Mouse (Mus musculus) ovary, postnatal 10 days (tissue): Measurements from ENCODE around the gene Bckdk.
A peak's percentile ranks its signal among the peaks of the same experiment; 100 is the strongest.
"Not testable (repeated sequence)": the region's sequence is repeated elsewhere in the genome, so short reads cannot be mapped to it uniquely, and the experiment has no call there.

ENCODE experiments used
- DNase-seq: peaks from one replicate; pipeline ENCODE4 v3.0.0; 2022; ENCODE audit warnings: low spot score

The Bckdk gene

DNA sequence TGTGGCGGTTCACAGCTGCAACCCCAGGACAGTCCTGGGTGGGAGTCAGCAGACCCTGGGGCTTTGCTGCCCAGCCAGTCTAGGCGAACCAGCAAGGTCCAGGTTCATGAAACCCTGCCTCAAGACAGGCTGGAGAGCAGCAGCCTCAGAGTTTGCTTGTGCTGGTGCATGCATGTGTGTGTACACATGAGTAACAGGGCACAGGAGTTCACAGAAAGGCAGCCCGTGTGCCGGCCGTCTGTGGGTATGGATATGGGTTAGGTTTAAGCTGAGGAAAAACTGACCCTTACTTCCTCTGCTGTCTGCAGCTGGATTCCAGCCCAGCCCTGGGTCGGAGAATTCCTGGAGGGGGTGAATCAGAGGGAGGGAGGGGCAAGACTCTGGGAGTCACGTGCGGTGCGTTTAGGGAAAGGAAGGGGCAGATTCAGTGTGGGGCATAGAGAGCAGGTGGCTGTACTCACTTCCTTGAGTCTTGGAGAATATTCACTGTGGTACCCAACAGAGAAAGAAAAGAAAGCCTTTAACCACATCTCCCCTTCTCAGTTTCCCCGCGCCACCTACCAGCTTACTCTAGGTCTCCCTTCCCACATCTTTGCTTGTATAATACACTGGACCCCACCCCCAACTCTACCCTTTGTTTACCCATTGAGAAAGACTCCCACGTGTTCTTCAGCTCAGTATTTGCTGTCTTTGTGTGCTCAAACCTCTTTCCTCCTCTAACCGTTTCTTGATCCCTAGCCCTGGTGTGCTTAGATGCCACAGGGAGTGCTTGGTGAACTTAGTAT is 27.7 kb downstream of the Bckdk start:
- no peak for DNase-seq

- DNase-seq: no peak
These were observed 28.6 kb downstream of the Bckdk start for GRCm38 (mm10) chr7:127932273-127933031.

DNA sequence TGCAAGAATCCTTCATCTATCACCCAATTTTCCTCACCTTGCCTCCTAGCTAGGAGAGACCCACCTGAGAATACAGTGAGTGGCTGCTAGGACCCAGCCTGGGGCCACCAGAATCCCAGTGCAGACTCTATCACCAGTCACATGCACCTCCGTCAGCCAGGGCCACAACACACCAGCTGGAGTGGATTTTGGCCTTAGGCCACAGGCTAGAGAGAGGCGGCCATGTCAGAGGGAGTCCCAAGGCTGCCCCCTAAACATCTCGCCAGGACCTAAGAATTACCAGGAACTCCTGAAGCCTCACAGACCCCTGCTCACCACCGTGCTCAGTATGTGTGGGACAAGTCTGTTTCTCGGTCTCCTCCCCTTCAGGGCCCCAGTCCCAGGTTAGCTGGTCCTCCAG is 30.2 kb downstream of the Bckdk start:
- no peak for DNase-seq

DNA sequence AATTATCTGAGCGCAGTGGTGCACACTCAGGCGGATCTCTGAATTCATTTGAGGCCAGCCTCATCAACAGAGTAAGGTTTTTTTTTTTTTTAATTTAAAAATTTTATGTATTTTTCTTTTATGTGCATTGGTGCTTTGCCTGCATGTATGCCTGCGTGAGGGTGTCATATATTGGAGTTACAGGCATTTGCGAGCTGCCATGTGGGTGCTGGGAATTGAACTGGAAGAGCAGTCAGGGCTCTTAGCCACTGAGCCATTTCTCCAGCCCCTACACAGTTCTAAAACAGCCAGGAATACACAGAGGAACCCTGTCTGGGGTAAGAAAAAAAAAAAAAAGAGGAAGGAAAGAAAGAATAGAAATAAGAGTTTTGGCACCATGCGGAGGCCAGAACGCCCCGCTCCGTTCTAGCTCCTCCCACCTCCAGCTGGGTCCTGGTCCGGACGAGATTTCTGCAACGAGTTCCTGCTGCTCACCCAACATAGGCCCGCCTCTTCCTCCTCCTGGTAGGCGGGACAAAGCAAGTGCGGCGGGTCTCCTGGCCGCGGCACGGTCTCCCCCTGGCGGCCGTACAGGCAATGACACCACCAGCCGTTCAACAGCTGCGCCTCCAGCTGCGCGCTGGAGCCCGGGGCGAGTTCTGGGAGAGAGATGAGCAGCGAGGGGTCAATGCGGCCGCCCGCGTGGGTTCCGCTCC is 31.3 kb downstream of the Bckdk start:
- peak; percentile 90 for DNase-seq

GRCm38 (mm10) chr7:127935748-127936159 is 31.9 kb downstream of the Bckdk start:
- no peak for DNase-seq

DNA sequence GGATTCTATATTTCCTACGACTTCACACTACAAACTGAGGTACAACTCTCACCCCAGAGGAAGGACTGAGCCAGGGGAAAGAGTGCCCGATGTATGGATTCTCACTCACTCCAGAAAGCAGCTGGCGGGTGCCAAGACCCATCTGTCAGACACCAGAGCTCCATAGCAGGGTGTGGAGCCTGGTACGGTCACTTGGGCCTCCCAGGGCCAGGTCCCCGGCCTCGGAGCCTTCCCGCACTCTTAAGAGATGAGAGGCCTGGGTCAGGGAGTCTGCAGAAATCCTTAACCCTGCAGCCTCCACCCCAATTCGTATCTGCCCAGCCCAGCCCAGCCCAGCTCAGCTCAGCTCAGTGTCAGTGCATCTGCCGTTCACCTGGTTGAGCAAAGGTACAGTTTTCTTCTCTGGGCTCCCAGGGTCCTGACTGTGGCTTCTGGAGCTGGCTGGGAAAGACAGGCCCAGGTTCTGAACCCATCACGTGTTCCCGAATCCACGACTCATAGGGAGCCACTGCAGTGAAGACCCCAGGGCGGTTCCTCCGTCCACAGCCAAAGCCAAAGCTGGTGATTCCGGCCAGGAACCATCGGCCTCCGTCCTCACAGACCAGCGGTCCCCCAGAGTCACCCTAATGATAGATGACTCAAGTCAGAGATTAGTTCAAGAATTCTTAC is 32.5 kb downstream of the Bckdk start:
- DNase-seq: no peak

GRCm38 (mm10) chr7:127942097-127942496 is 38.2 kb downstream of the Bckdk start:
- DNase-seq: not testable (repeated sequence)

DNA sequence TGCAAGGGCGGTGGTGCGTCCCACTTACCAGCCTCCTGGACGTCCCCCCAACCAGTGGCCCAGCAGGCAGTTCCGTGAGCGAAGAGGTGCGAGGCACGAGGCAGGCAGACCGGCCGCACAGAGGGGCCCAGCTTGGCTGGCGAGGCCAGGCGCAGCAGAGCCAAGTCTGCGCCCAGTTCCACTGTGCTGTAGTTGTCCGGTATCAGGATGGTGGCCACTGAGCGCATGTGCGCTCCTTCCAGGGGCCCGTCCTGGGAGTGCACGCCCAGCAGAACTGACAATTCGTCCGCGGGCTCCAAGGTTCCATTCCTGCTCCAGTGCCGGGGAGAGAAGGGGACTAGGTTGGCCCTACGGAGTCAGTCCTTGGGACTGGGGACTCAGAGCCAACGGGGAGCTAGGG is 40.7 kb downstream of the Bckdk start:
- no peak for DNase-seq

DNA sequence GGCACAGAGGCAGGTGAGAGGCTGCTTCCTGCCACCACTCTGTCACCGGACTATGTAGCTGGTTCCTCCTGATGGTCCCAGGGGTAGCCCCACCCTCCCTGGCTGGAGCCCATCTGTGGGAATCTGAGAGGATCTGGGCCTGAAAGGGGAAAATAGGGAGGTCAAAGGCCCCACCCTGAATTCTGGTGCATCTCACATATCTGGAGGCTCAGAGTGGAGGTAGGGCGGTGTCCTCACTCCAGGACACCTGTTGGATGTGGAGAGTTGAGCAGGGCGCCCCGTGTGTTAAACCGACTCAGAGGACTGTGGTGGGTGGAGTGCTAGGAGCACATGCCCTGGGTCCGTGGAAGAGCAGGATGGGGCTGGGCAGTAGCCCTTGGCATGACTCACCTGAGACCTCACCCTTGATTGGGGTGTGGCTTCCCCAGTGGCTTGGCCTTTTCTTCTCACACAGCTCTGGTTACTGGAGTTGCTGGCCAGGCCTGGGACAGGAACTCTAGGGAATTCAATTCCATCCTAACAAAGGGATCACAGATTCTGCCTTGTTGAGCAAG is 42.7 kb downstream of the Bckdk start, which contains the start of gene Prss36:
TSS of gene Prss36 (minus strand) at position 256 of the 554 bp plus-strand sequence.
- DNase-seq: no peak

DNA sequence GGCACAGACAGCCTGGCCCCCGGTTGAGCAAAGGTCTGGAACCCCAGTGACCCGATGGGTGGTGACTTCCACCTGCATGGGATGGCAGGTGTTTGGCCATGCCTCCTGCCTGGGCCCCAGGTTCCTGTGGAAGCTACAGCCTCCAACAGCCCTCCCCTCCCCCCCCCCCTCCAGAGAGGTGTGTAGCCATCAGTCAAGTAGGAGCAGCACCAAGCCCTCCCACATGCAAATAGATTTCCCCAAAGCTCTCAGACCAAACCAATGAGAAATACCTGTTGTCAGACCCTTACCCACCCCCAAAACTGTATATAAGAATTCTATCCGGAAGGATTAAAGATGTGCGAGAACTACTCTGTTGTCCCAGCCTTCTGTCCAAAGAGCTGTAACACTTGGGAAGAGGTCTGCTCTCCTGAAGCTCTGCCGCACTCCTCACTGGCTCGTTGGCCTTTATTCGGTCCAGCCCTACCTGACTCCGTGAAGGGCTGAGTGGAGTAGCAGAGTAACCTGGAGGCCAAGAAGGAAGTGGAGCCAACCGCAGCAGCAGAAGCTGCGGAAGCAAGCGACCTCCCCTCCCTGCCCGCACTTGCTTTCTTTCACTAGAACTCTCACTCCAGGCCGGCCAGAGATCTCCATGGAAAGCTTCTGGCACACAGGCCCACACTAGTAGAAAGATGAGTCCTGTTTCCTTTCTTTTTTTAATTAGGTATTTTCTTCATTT is 49.1 kb downstream of the Bckdk start:
- no peak for DNase-seq

DNA sequence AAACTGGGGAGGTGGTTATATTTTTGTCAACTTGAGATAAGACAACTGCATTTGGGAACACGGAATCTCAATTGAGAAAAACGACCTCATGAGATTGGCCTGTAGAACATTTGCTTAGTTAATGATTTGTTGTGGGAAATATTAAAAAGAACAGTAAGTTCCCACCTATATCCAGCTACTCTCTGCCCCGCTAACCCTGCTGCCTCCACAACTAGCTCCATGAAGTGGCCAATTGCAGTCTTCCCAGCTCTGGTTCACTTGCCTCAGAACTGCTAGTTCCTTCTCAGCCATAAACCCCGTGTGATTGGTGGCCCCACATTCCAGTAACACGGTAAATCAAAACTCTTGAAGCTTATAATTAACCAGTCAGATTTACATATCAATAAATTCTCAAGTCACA is 55.5 kb downstream of the Bckdk start:
- no peak for DNase-seq
